Mouse (Mus musculus) T-cell, adult 2 months (primary cell): ENCODE data around the gene Mcm7.
A peak's percentile ranks its signal among the peaks of the same experiment; 100 is the strongest.
"Not testable (repeated sequence)": the region's sequence is repeated elsewhere in the genome, so short reads cannot be mapped to it uniquely, and the experiment has no call there.

Source experiments
- DNase-seq: peaks from one replicate; pipeline ENCODE4 v3.0.0; 2022; ENCODE audit warnings: low spot score

Gene Mcm7

DNA sequence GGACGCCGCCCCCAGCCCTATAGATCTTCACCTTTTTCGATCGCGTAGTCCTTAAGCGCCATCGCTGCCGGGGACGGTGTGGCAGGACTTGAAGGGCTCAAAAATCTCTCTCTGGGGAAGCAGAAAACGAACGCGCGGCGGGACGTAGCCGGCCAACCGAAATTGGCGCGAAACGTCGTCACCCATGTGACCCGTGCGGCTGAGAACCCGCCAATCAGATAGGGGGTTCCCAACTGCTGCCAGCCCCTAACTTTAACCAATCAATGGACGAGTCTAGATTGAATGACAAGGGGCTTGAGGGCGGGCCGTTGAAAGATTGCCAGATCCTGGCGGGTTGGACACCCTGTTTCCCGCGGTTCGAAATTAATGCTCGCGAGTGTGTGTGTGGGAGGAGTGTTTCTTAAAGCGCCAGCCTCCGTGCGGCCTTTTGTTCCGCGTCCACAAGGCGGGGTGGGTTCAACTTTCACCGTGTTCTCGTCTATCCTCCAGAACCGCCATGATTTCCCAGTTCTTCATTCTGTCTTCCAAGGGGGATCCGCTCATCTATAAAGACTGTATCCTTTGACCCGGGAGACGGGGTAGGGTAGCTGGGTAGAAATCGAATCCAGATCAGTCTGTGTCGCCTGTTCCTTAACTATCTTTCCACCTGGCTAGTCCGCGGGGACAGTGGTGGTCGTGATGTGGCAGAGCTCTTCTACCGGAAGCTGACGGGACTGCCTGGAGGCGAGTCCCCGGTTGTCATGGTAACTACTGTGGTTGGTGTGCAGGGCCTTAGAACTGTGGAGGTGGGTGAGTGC, at the start of gene Mcm7, which contains the start of gene Ap4m1:
Gene Mcm7, minus strand, starts transcription at position 728 of the 797 bp plus-strand sequence.
Gene Ap4m1, plus strand, starts transcription at position 308 of the 797 bp plus-strand sequence.
- peak; percentile 94 for DNase-seq

DNA sequence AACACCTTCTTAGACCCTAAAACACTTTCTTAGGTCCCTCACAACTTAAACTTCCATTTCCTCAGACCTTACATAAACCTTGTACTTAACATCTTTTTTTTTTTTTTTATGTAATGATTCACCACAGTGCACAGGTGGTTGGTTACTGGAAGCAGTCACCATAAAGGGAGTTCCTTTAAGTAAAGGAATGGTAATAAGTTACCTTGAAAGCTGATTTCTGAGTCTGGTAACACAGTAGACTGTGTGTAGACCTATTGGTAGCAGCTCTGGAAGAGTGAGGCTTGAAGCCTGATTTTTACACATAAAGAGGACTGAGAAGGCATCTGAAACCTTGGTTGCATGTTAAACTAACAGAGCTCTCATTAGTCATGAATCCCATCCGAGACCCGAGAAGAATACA, 47.6 kb upstream of the Mcm7 start:
- no peak for DNase-seq

DNA sequence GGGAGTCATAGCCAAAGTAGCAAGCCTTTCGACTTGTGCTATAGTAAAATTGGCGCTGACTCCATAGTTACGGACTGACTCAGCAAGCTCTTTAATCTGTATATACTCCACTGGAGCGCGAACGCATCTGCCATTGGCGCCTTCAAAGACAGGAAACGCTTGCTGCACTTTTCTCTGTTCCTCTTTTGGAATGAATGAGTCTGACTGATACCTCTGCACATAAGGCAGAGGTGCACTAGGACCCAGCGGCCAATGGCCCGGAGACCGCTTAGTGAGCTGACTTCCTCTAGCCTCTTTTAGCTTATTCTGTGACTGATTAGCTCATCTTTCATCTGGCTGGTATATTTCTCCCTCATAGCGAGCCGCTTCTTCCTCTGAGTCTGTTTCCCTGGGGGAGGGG, 44.4 kb upstream of the Mcm7 start:
- DNase-seq, result not testable (repeated sequence)

- DNase-seq, result no peak
These were observed 35.7 kb upstream of the Mcm7 start for GRCm38 (mm10) chr5:138207873-138208272.

- no peak for DNase-seq
These were observed 35.0 kb upstream of the Mcm7 start for GRCm38 (mm10) chr5:138207253-138207652.

- no peak for DNase-seq
These were observed 29.9 kb upstream of the Mcm7 start for GRCm38 (mm10) chr5:138202086-138202485.

DNA sequence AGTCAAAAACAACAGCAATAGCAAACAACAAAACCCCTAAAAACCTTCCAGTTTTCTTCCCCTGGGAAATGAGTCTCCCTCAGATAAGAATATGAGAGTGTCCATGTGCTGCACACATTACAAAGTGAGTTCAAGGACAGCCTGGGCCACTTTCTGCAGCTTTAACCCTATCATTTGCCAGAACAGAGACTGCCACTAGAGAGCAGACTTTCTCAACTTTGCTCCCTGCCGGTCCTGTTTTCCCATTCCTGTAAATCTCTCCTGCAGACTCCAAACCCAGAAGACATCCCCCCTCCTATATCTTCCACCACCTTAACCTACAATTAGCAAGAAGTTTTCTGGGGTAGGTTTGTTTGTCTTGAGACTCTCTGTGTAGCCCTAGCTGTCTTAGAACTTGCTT, 27.4 kb upstream of the Mcm7 start:
- no peak for DNase-seq

- DNase-seq, result no peak
These were observed 23.2 kb upstream of the Mcm7 start for GRCm38 (mm10) chr5:138195463-138195862.

- no peak for DNase-seq
These were observed 22.6 kb upstream of the Mcm7 start for GRCm38 (mm10) chr5:138194755-138195345.

- DNase-seq, result peak; percentile 67
These were observed 21.8 kb upstream of the Mcm7 start, which contains the start of gene Mblac1 for GRCm38 (mm10) chr5:138193771-138194727. Gene Mblac1 (plus strand): TSS chr5:138194314.

DNA sequence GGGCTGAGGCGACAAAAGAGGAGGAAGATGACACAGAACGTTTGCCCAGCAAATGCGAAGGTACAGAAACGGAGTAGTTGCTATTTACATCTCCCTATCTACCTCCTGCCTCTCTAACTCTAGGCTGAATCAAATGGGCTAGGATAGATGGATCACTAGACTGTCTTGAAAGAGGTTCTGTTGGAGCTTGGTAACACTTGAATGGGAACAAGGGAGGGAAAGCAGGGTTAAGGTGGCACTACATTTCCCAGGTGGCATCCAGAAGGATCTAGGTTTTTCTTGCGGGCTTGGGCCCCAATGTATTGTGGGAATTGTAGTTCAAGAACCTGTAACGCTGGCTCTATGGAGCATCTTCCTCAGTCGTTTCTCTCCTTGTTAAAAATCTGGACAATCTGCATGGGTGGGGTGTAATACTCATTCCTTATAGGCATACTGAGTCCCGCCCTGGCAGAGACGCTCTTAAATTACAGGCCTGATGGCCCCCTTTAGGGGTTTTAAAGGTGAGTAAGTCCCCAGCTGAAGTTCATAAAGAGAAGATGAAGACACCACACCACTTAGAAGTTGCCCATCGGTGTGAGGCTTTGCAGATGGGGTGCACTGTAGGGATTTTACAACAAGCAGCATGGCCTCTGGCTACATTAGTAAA, 15.6 kb upstream of the Mcm7 start:
- DNase-seq, result peak; percentile 69

GRCm38 (mm10) chr5:138186950-138187638, 14.9 kb upstream of the Mcm7 start, which contains the start of the genes Taf6 and Cnpy4:
Gene Taf6 (minus strand): TSS chr5:138187451.
Gene Cnpy4 (plus strand): TSS chr5:138187485.
- DNase-seq, result peak; percentile 83

DNA sequence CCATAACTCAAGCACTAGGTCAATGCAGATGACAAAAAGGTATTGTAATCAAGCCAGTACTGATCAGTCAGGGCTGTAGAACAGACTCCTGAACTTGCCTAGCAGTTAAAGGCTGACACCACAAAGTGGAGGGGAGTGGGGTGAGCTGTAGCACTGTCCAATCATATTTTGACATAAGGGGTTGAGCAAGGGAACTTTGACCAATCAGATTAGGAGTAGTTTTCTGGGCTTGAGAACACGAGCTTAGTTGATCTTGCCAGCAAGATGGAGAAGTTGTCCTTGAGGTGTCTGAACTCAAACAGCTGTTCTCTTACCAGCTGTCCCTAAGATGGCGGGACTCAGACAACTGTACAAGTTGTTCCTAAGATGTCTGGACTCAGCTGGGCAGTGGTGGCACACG, 995 bp upstream of the Mcm7 start:
- no peak for DNase-seq

- DNase-seq, result peak; percentile 85
These were observed 1.2 kb downstream of the Mcm7 start for GRCm38 (mm10) chr5:138170936-138171561.

- no peak for DNase-seq
These were observed 6.6 kb downstream of the Mcm7 start for GRCm38 (mm10) chr5:138165594-138165993.

- no peak for DNase-seq
These were observed 8.6 kb downstream of the Mcm7 start for GRCm38 (mm10) chr5:138163610-138164009.

DNA sequence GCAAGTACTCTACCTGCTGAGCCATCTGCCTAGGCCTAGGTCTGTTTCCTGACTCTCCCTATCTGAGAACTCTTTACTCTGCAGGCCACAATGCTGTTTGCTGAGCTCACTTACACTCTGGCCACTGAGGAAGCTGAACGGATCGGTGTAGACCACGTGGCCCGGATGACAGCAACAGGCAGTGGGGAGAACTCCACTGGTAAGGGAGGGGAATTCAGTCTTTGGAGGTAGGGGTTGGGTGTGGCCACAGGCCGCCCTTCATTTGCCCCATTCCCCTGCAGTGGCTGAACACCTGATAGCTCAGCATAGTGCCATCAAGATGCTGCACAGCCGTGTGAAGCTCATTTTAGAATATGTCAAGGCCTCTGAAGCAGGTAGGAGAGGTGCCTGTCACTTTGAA, 9.2 kb downstream of the Mcm7 start:
- no peak for DNase-seq

- peak; percentile 96 for DNase-seq
These were observed 11.2 kb downstream of the Mcm7 start, which contains the start of gene Cops6 for GRCm38 (mm10) chr5:138160842-138161665. Gene Cops6 (plus strand): TSS chr5:138161071.

DNA sequence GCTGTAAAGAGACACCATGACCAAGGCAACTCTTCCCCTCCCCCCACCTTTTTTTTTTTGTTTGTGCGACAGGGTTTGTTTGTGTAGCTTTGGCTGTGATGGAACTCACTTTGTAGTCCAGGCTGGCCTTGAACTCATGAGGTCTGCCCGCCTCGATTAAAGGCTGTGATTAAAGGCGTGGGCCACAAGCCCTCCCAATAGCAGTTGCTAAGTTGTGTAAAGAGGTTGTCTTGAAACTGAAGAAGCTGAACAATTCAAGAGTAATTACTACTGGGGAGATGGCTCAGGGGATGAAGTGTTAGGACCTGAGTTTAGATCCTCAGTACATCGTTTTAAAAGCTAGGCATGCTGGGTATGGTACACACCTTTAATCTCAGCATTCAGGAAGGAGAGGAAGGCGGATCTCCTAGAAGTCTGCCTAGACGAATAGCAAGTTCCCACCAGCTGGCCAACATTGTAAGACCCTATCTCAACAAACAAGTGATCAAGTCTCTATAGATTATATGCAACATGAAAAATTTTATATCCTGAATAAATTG, 11.9 kb downstream of the Mcm7 start:
- no peak for DNase-seq
